Mouse (Mus musculus): ENCODE data around the gene Cox20.

DNA sequence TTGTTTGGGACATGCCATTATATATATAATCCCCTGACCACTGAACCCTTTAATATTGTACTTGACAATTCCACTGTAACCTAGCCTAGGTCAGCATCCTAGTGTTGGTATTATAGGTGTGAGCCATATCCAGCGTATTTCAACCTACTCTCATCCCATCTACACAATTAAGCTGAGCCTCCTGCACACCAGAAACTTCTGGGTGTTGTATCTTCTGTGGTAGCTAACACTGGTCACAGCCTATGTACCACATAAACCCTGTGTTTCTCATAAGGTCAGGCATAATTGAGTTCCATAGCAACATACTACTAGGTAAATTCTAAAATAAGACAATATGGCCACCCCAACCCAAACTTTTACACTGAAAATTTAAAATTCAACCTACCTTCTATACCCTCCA is 4.3 kb downstream of the Cox20 start:
- TF ChIP-seq POLR2A (IDR thresholded peaks at IDR 0.05; ENCODE audit: extremely low read depth, insufficient read depth, low read length) (no peak), CTCF (IDR thresholded peaks at IDR 0.05; ENCODE audit: extremely low read depth, insufficient read depth, low read length) (no peak)
